Mouse (Mus musculus) 416B (cell line): ENCODE measurements around the gene Fbxo21.

Experiments used
- DNase-seq: peaks from one replicate; pipeline ENCODE4 v3.0.0; 2011; ENCODE audit warnings: low read depth

Gene Fbxo21

GRCm38 (mm10) chr5:117980921-117981320 lies 4.4 kb downstream of the Fbxo21 start:
- DNase-seq, result no peak

- no peak for DNase-seq
Observed at GRCm38 (mm10) chr5:117981943-117982342, 5.4 kb downstream of the Fbxo21 start.

- no peak for DNase-seq
Observed at GRCm38 (mm10) chr5:117986327-117986726, 9.8 kb downstream of the Fbxo21 start.

- no peak for DNase-seq
Observed at GRCm38 (mm10) chr5:117987891-117988290, 11.4 kb downstream of the Fbxo21 start.

GRCm38 (mm10) chr5:117988367-117988766 lies 11.8 kb downstream of the Fbxo21 start:
- DNase-seq, result peak; percentile 81

GRCm38 (mm10) chr5:117989773-117990172 lies 13.2 kb downstream of the Fbxo21 start:
- no peak for DNase-seq

GRCm38 (mm10) chr5:117990957-117991356 lies 14.4 kb downstream of the Fbxo21 start:
- DNase-seq, result no peak

GRCm38 (mm10) chr5:117993550-117993949 lies 17.0 kb downstream of the Fbxo21 start:
- DNase-seq, result no peak

GRCm38 (mm10) chr5:117995372-117995901 lies 18.9 kb downstream of the Fbxo21 start:
- DNase-seq, result no peak

GRCm38 (mm10) chr5:117995911-117996310 lies 19.4 kb downstream of the Fbxo21 start:
- DNase-seq, result no peak

- DNase-seq, result no peak
Observed at GRCm38 (mm10) chr5:117996581-117996980, 20.1 kb downstream of the Fbxo21 start.

GRCm38 (mm10) chr5:117997434-117997970 lies 21.0 kb downstream of the Fbxo21 start:
- DNase-seq, result no peak

GRCm38 (mm10) chr5:117999061-117999460 lies 22.5 kb downstream of the Fbxo21 start:
- no peak for DNase-seq

GRCm38 (mm10) chr5:117999584-117999983 lies 23.1 kb downstream of the Fbxo21 start:
- DNase-seq, result no peak

- DNase-seq, result peak; percentile 56
Observed at GRCm38 (mm10) chr5:118002059-118002458, 25.5 kb downstream of the Fbxo21 start.

GRCm38 (mm10) chr5:118004619-118005018 lies 28.1 kb downstream of the Fbxo21 start:
- DNase-seq, result peak; percentile 42

GRCm38 (mm10) chr5:118005728-118006127 lies 29.2 kb downstream of the Fbxo21 start:
- no peak for DNase-seq

GRCm38 (mm10) chr5:118008344-118008743 lies 31.8 kb downstream of the Fbxo21 start:
- no peak for DNase-seq

- DNase-seq, result no peak
Observed at GRCm38 (mm10) chr5:118010872-118011271, 34.3 kb downstream of the Fbxo21 start.

- DNase-seq, result no peak
Observed at GRCm38 (mm10) chr5:118011796-118012195, 35.3 kb downstream of the Fbxo21 start.

GRCm38 (mm10) chr5:118015028-118015427 lies 38.5 kb downstream of the Fbxo21 start:
- DNase-seq, result peak; percentile 21

GRCm38 (mm10) chr5:118015669-118016068 lies 39.1 kb downstream of the Fbxo21 start:
- no peak for DNase-seq

GRCm38 (mm10) chr5:118017527-118017926 lies 41.0 kb downstream of the Fbxo21 start:
- no peak for DNase-seq

- no peak for DNase-seq
Observed at GRCm38 (mm10) chr5:118019905-118020304, 43.4 kb downstream of the Fbxo21 start.
